Mouse (Mus musculus) liver, adult 2 months (tissue): Measurements from ENCODE around the gene Eva1c. TPM values are rescaled to one million over a fixed set of nuclear protein-coding genes. Genes with fewer than 3 reads are reported as not detected.

Source experiments
- DNase-seq: peaks from one replicate; pipeline ENCODE4 v3.0.0-alpha.2; 2011; ENCODE audit warnings: low read depth, low spot score; ENCODE audit errors: extremely low read depth
- H3K27ac ChIP-seq: fragments of 200-500 bp; replicated peaks from 2 replicates; pipeline ENCODE4 v1.5.1; 2012; ENCODE audit warnings: low read depth, mild to moderate bottlenecking, control low read depth, inconsistent platforms, low read length; ENCODE audit not compliant: insufficient read depth
- H3K27me3 ChIP-seq: fragments of 200-500 bp; 2 replicates; pipeline ENCODE4 v1.6.1; 2012; ENCODE audit warnings: mild to moderate bottlenecking, moderate library complexity, low read length, inconsistent platforms; ENCODE audit not compliant: control insufficient read depth, insufficient read depth
- H3K36me3 ChIP-seq: fragments of 200-500 bp; 2 replicates; pipeline ENCODE4 v1.6.1; 2012; ENCODE audit warnings: low read length, inconsistent platforms; ENCODE audit not compliant: control insufficient read depth, insufficient read depth
- H3K4me1 ChIP-seq: fragments of 200-500 bp; 2 replicates; pipeline ENCODE4 v1.6.1; 2011; ENCODE audit warnings: low read length; ENCODE audit not compliant: control insufficient read depth, insufficient read depth
- H3K4me3 ChIP-seq: fragments of 200-500 bp; 2 replicates; pipeline ENCODE4 v1.5.1; 2011; ENCODE audit warnings: low read depth, mild to moderate bottlenecking, control low read depth, low read length, moderate library complexity; ENCODE audit not compliant: insufficient read depth
- H3K79me2 ChIP-seq: fragments of 200-500 bp; 2 replicates; pipeline ENCODE4 v1.6.1; 2012; ENCODE audit warnings: inconsistent platforms, mild to moderate bottlenecking, low read length, moderate library complexity; ENCODE audit not compliant: control insufficient read depth, insufficient read depth
- H3K9ac ChIP-seq: fragments of 200-500 bp; 2 replicates; pipeline ENCODE4 v1.6.1; 2012; ENCODE audit warnings: low read depth, mild to moderate bottlenecking, control low read depth, inconsistent platforms, low read length
- CTCF ChIP-seq: fragments of 200-500 bp; IDR thresholded peaks from 2 replicates; pipeline ENCODE4 v1.5.1; 2011; ENCODE audit warnings: low read depth, low read length, control low read depth
- POLR2A ChIP-seq: fragments of 200-500 bp; IDR thresholded peaks from 2 replicates; pipeline ENCODE4 v1.6.1; 2011; ENCODE audit warnings: low read length, control low read depth; ENCODE audit not compliant: insufficient read depth; ENCODE audit errors: extremely low read depth
- WGBS: fragments of 180-500 bp; shearing (Covaris S2); methylation state at CpG from one replicate; pipeline ENCODE4 v1.1.7; 2018; 5-methylcytosine and 5-hydroxymethylcytosine counted together
- polyA plus RNA-seq: library from polyadenylated mRNA; depleted of rRNA; stranded (reverse); fragments of >200 nt; gene quantifications from 2 replicates; pipeline ENCODE4 v1.2.3, GENCODE M21; 2012
- total RNA-seq: library from RNA; depleted of rRNA; stranded (reverse); fragments of >200 nt; gene quantifications from 2 replicates; pipeline ENCODE4 v1.2.3, GENCODE M21; 2014

The Eva1c gene
- total and polyA plus RNA-seq, 2 experiments, result 0.37 to 0.38 TPM

DNA sequence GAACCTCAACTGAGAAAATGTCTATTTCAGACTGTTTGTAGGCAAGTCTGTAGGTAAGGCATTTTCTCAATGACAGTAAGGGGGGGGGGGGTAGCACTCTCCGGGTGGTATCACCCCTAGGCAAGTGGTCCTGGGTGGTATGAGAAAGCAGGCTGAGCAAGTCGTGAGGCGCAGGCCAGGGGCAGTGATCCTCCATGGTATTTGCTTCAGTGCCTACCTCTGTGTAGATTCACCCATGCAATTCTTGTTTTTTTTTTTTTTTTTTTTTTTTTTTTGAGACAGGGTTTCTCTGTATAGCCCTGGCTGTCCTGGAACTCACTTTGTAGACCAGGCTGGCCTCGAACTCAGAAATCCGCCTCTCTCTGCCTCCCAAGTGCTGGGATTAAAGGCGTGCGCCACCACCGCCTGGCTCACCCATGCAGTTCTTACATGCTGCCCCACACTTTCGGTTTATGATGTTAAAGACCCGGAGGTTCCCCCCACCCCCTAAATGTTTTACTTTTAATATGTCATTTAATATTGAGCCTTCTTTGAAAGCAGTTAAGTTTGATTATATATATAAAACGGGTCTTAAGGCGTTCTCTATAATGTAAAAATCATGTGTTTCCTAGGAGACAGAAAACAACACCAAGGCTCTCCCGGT is 107.1 kb downstream of the Eva1c start:
- no peak for DNase-seq
- TF ChIP-seq POLR2A (no peak), CTCF (no peak)
- no peaks in the 10 kb centered on the region for H3K27me3 ChIP-seq
- H3K36me3 ChIP-seq, result peaks cover 6% of the 10 kb centered on the region
- 21% methylated on average over 13 of the region's 13 CpGs for WGBS
- H3K9ac ChIP-seq, result peak overlapping the region; percentile 81
- H3K4me1 ChIP-seq, result peaks cover 2% of the 10 kb centered on the region; the same call in 1 of the 2 replicates
- H3K27ac ChIP-seq, result peak overlapping the region; percentile 63; the same call in 1 of the 2 replicates
- H3K79me2 ChIP-seq, result peaks cover 3% of the 10 kb centered on the region; the same call in 1 of the 2 replicates
- peak overlapping the region; percentile 82 for H3K4me3 ChIP-seq

DNA sequence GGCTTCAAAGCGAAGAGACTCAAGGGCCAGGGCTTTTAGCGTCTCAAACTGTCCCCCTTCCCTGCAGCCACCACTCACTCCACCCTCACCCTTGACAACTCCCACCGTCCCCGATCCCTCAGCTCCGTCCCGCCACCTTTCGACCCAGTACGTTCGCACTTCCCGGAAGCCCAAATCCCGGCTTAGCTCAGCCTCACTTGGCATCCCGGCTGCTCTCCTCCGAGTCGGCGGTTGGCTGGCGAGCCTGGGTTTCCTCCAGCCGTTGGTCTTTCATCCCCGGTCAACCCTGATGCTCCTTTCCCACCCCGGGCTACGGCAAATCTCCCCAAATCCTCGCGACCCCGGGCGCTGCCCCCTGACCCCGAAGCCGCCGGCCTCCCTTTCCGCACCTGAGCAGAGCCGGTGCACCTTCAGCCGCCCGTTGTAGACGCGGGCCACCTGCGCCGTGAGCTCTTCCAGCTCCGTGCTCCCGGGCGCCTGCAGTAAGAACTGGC is 107.7 kb downstream of the Eva1c start:
- H3K4me3 ChIP-seq, result peak overlapping the region; percentile 82
- under 1% methylated on average over 38 of the region's 38 CpGs for WGBS
- peak overlapping the region; percentile 81 for H3K9ac ChIP-seq
- peaks cover 2% of the 10 kb centered on the region; the same call in 1 of the 2 replicates for H3K4me1 ChIP-seq
- H3K79me2 ChIP-seq, result peaks cover 3% of the 10 kb centered on the region; the same call in 1 of the 2 replicates
- DNase-seq, result peak; percentile 63
- no peaks in the 10 kb centered on the region for H3K27me3 ChIP-seq
- peaks cover 7% of the 10 kb centered on the region for H3K36me3 ChIP-seq
- H3K27ac ChIP-seq, result peak overlapping the region; percentile 63
- TF ChIP-seq CTCF, result no peak
- TF ChIP-seq POLR2A, result no peak

DNA sequence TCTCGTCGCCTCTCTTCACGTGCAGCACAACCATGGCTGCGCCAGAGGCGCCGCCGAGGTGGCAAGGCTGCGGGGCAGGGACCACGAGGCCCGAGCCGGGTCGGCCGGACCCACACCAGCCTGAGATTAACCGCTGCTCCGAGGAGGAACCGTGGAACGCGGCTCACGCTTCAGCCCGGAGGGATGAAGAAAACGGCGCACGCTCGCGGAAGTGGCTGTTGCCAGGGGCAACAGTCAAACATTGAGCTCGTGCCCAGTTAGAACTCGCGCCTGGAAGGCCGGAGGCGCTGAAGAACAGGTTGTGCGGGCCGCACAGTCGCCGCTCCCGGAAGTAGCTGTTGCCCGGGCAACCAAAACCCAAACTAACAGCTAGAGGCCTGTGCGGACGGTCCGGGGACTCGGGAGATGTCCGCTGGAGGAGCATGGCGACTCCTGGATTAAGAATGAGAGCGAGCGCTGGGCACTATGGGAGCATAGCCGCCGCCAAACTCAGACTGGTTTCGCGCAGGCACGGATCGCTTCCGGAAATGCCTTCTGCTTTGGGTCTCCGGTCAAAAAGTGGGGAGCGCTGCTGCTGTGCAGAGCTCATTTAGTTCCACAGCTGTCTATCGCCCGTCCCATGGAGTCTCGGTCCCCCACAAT is 108.3 kb downstream of the Eva1c start, which contains the start of gene Cfap298:
Gene Cfap298, minus strand, starts transcription at position 428 of the 642 bp plus-strand sequence.
- H3K79me2 ChIP-seq, result peaks cover 3% of the 10 kb centered on the region; the same call in 1 of the 2 replicates
- H3K9ac ChIP-seq, result peak within 1 kb of the TSS; percentile 81
- H3K4me3 ChIP-seq, result peak within 1 kb of the TSS; percentile 82
- WGBS, result under 1% methylated on average over 56 of the region's 56 CpGs
- peaks cover 7% of the 10 kb centered on the region for H3K36me3 ChIP-seq
- peak within 1 kb of the TSS; percentile 63 for H3K27ac ChIP-seq
- TF ChIP-seq CTCF (no peak), POLR2A (peak; percentile 26; the same call in 1 of the 2 replicates)
- H3K27me3 ChIP-seq, result no peaks in the 10 kb centered on the region
- DNase-seq, result peak; percentile 89
- peaks cover 2% of the 10 kb centered on the region; the same call in 1 of the 2 replicates for H3K4me1 ChIP-seq

DNA sequence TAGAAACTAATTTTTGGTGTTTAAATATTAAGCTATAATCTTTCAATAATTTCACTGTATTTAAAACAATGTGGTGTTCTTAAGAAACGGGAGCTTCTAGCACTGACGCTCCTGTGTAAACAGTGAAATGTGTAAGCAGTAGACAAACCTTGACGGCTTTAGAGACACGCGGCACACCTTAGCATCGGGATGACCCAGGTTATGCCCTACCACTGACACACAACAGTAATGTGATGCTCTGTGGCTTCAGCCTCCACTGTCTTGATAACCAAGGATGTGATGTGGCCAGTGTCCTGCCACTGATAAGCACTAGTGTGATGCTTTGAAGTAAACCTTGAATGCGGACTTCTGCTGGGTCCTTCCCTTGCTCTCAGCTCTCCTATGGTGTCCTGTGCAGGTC is 114.7 kb downstream of the Eva1c start:
- no peak overlapping the region for H3K27ac ChIP-seq
- H3K4me1 ChIP-seq, result no peaks in the 10 kb centered on the region
- WGBS, result 95% methylated on average over 7 of the region's 7 CpGs
- no peak for DNase-seq
- H3K36me3 ChIP-seq, result peaks cover 33% of the 10 kb centered on the region
- H3K79me2 ChIP-seq, result no peaks in the 10 kb centered on the region
- H3K27me3 ChIP-seq, result no peaks in the 10 kb centered on the region
- no peak overlapping the region for H3K4me3 ChIP-seq
- no peak for TF ChIP-seq CTCF
- no peak for TF ChIP-seq POLR2A
- no peak overlapping the region for H3K9ac ChIP-seq

DNA sequence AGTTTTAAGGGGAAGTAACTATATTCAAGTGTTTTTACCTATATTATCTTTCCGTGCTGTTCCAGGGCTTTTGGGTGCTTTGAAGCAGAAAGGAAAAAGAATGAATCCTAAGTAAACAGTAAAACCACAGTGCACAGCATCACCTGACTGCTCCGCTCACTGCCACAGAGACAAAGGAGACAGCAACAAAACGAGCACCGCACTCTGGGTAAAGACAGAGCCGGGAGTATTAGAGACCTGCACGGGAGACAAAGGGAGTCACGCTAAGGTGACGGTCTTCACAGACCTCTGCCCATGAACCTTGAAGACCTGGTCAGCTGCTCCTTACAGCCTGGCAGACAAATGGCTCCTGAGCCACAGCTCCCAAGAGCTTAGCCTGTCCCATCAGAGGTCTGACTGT is 120.5 kb downstream of the Eva1c start:
- no peaks in the 10 kb centered on the region for H3K27me3 ChIP-seq
- H3K79me2 ChIP-seq, result no peaks in the 10 kb centered on the region
- no peak overlapping the region for H3K9ac ChIP-seq
- DNase-seq, result no peak
- H3K27ac ChIP-seq, result no peak overlapping the region
- H3K36me3 ChIP-seq, result peaks cover 44% of the 10 kb centered on the region; the same call in 1 of the 2 replicates
- WGBS, result 93% methylated on average over 8 of the region's 8 CpGs
- no peaks in the 10 kb centered on the region for H3K4me1 ChIP-seq
- no peak overlapping the region for H3K4me3 ChIP-seq
- TF ChIP-seq POLR2A, result no peak
- no peak for TF ChIP-seq CTCF
